Mouse (Mus musculus): ENCODE measurements around the gene Crispld2. TPM values are rescaled to one million over a fixed set of nuclear protein-coding genes. Genes with fewer than 3 reads are reported as not detected.

Crispld2 gene
- total and polyA plus RNA-seq, 2 experiments from 2014 or later: 2.6 to 5.6 TPM

- H3K9ac ChIP-seq (replicated peaks; ENCODE audit: low read length): no peak overlapping the region
- no peak overlapping the region for H3K4me3 ChIP-seq (ENCODE audit: low read length)
- H3K27ac ChIP-seq: no peak overlapping the region
- ATAC-seq (no peak), DNase-seq (ENCODE audit: low spot score) (no peak)
- no peaks in the 10 kb centered on the region for H3K27me3 ChIP-seq (ENCODE audit: insufficient read depth, low read length)
- no peaks in the 10 kb centered on the region for H3K36me3 ChIP-seq (ENCODE audit: insufficient read depth, low read length)
- 93% methylated on average over 6 of the region's 6 CpGs for WGBS
- H3K4me2 ChIP-seq (ENCODE audit: low read depth, low read length): no peak overlapping the region
- H3K9me3 ChIP-seq (ENCODE audit: low read length): no peaks in the 10 kb centered on the region
- no peaks in the 10 kb centered on the region for H3K4me1 ChIP-seq (ENCODE audit: insufficient read depth, low read length)
- TF ChIP-seq CTCF (IDR thresholded peaks at IDR 0.05; ENCODE audit: low read depth): no peak
Observed at GRCm38 (mm10) chr8:120026991-120027390, 34.8 kb downstream of the Crispld2 start.

DNA sequence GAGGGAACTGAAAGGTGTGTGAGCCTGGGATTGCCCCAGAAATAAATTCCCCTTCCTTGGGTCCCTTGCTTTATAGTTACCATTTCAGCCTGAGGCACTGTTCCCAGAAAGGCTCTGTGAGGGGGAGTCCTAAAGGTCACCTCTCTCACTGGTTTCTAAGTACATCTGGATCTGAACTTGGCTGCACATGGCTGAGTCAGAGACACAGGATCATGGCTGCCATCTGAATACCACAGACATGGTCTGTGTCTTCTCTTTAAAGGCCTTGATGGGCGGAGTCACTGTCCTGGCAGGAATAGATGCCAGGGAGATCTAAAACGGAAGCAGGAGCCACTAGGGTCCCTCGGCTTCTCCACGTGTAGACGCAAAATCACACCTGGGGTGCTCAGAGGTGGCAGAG lies 38.2 kb downstream of the Crispld2 start:
- H3K36me3 ChIP-seq (ENCODE audit: insufficient read depth, low read length): no peaks in the 10 kb centered on the region
- DNase-seq (ENCODE audit: low spot score) (no peak), ATAC-seq (no peak)
- no peak overlapping the region for H3K27ac ChIP-seq
- no peak overlapping the region for H3K4me2 ChIP-seq (ENCODE audit: low read depth, low read length)
- no peak overlapping the region for H3K9ac ChIP-seq (replicated peaks; ENCODE audit: low read length)
- 68% methylated on average over 5 of the region's 5 CpGs for WGBS
- no peaks in the 10 kb centered on the region for H3K9me3 ChIP-seq (ENCODE audit: low read length)
- TF ChIP-seq CTCF (IDR thresholded peaks at IDR 0.05; ENCODE audit: low read depth): no peak
- H3K27me3 ChIP-seq (ENCODE audit: insufficient read depth, low read length): no peaks in the 10 kb centered on the region
- no peak overlapping the region for H3K4me3 ChIP-seq (ENCODE audit: low read length)
- peaks cover 3% of the 10 kb centered on the region; the same call in 1 of the 2 replicates for H3K4me1 ChIP-seq (ENCODE audit: insufficient read depth, low read length)

- H3K27me3 ChIP-seq (ENCODE audit: insufficient read depth, low read length): no peaks in the 10 kb centered on the region
- no peak overlapping the region for H3K9ac ChIP-seq (replicated peaks; ENCODE audit: low read length)
- DNase-seq (ENCODE audit: low spot score) (peak; percentile 28), ATAC-seq (no peak)
- H3K4me3 ChIP-seq (ENCODE audit: low read length): no peak overlapping the region
- no peaks in the 10 kb centered on the region for H3K36me3 ChIP-seq (ENCODE audit: insufficient read depth, low read length)
- TF ChIP-seq CTCF (IDR thresholded peaks at IDR 0.05; ENCODE audit: low read depth): no peak
- no peak overlapping the region for H3K27ac ChIP-seq
- no peaks in the 10 kb centered on the region for H3K9me3 ChIP-seq (ENCODE audit: low read length)
- 61% methylated on average over 5 of the region's 5 CpGs for WGBS
- peaks cover 3% of the 10 kb centered on the region; the same call in 1 of the 2 replicates for H3K4me1 ChIP-seq (ENCODE audit: insufficient read depth, low read length)
- H3K4me2 ChIP-seq (ENCODE audit: low read depth, low read length): no peak overlapping the region
Observed at GRCm38 (mm10) chr8:120032549-120033208, 40.4 kb downstream of the Crispld2 start.

DNA sequence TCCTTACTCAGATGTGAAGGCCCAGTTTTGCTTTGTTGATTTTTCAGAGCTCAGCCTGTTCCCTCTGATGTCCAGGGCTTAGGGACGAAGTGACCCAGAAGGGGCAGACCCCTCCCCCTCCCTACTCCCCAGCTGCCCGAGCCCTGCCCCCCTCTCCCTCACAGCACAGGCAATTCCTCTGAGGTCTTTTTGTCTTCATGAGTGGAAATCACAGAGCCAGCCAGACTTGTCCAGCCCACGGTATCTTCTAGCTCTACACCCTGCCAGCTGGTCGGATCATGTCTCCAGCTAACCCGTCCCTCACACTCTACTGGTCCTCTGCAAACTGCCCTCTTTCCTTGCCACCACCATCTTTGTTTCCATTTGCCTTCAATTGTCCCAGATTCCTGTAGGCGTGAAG lies 42.2 kb downstream of the Crispld2 start:
- WGBS: 39% methylated on average over 6 of the region's 6 CpGs
- no peak overlapping the region for H3K4me3 ChIP-seq (ENCODE audit: low read length)
- H3K4me1 ChIP-seq (ENCODE audit: insufficient read depth, low read length): peaks cover 3% of the 10 kb centered on the region; the same call in 1 of the 2 replicates
- no peak for TF ChIP-seq CTCF (IDR thresholded peaks at IDR 0.05; ENCODE audit: low read depth)
- no peaks in the 10 kb centered on the region for H3K27me3 ChIP-seq (ENCODE audit: insufficient read depth, low read length)
- H3K36me3 ChIP-seq (ENCODE audit: insufficient read depth, low read length): no peaks in the 10 kb centered on the region
- no peak for DNase-seq (ENCODE audit: low spot score)
- no peak overlapping the region for H3K4me2 ChIP-seq (ENCODE audit: low read depth, low read length)
- H3K27ac ChIP-seq: no peak overlapping the region
- H3K9me3 ChIP-seq (ENCODE audit: low read length): no peaks in the 10 kb centered on the region
- H3K9ac ChIP-seq (replicated peaks; ENCODE audit: low read length): no peak overlapping the region
- ATAC-seq: no peak

DNA sequence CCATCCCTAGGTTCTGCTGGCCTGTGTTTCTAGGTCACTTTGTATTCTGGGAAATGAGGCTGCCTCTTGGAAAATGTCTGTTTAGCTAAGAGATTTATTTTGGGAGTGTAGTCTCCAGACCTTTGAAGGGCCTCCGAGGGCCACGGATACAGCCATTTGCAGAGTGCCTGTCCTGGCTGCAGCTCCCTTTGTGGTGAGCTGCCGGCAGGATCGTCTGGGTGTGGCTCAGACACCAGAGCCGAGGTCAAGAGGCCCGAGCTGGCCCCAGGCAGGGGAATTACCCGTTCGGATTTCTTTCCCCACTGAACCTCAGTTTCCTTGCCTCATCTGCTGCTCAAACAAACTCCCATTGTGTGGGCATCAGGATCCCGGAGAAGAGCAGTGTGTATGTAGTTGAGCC lies 43.9 kb downstream of the Crispld2 start:
- no peak overlapping the region for H3K4me2 ChIP-seq (ENCODE audit: low read depth, low read length)
- H3K27ac ChIP-seq: no peak overlapping the region
- H3K27me3 ChIP-seq (ENCODE audit: insufficient read depth, low read length): no peaks in the 10 kb centered on the region
- no peak for TF ChIP-seq CTCF (IDR thresholded peaks at IDR 0.05; ENCODE audit: low read depth)
- DNase-seq (ENCODE audit: low spot score): no peak
- WGBS: 30% methylated on average over 9 of the region's 9 CpGs
- ATAC-seq: no peak
- no peaks in the 10 kb centered on the region for H3K9me3 ChIP-seq (ENCODE audit: low read length)
- peaks cover 3% of the 10 kb centered on the region; the same call in 1 of the 2 replicates for H3K4me1 ChIP-seq (ENCODE audit: insufficient read depth, low read length)
- H3K4me3 ChIP-seq (ENCODE audit: low read length): no peak overlapping the region
- H3K9ac ChIP-seq (replicated peaks; ENCODE audit: low read length): no peak overlapping the region
- no peaks in the 10 kb centered on the region for H3K36me3 ChIP-seq (ENCODE audit: insufficient read depth, low read length)

DNA sequence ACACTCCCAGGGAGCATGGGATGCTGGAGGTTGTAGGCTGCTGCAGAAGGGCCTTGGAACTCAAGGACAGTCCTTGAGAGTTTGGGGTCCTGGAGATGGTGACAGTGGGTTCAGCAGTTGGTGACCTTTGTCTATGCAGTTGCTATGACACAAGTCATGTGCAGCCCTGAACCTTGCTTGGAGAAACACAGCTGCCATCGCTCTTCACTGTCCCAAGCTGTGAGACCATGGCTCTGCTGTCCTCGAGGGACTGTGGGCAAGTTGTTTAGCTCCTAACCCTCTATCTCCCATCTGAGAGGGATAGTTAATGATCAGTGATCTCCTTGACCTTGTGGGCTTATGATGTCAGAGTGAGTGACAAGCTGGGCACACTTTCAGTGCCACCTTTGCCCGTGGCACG lies 44.3 kb downstream of the Crispld2 start:
- Histone ChIP-seq H3K9me3 (ENCODE audit: low read length) (no peaks in the 10 kb centered on the region), H3K4me1 (ENCODE audit: insufficient read depth, low read length) (peaks cover 3% of the 10 kb centered on the region; the same call in 1 of the 2 replicates), H3K4me2 (ENCODE audit: low read depth, low read length) (no peak overlapping the region), H3K9ac (replicated peaks; ENCODE audit: low read length) (no peak overlapping the region), H3K4me3 (ENCODE audit: low read length) (no peak overlapping the region), H3K36me3 (ENCODE audit: insufficient read depth, low read length) (no peaks in the 10 kb centered on the region), H3K27ac (no peak overlapping the region), H3K27me3 (ENCODE audit: insufficient read depth, low read length) (no peaks in the 10 kb centered on the region)
- ATAC-seq: no peak
- DNase-seq (ENCODE audit: low spot score): no peak
- no peak for TF ChIP-seq CTCF (IDR thresholded peaks at IDR 0.05; ENCODE audit: low read depth)
- 73% methylated on average over 4 of the region's 4 CpGs for WGBS

DNA sequence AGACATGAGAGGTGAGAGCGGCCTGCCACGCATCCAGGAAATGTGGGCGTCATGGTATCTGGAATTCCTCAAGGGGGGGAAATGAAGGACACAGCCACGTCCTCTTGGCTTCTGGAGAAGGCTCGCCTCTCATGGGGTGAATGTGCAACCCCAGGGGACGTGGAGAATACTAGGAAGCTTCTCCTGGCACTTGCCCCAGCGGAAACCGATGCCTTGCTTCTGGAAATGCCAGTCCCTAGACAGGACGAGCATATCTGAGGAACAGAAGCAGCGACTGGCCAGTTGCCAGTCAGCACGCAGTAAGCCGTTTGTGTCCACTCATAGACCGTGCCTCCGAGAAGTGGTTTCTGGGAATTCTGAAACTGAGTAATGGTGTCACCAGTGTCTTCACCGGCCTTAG lies 45.0 kb downstream of the Crispld2 start:
- Histone ChIP-seq H3K4me2 (ENCODE audit: low read depth, low read length) (no peak overlapping the region), H3K9me3 (ENCODE audit: low read length) (no peaks in the 10 kb centered on the region), H3K27me3 (ENCODE audit: insufficient read depth, low read length) (no peaks in the 10 kb centered on the region), H3K36me3 (ENCODE audit: insufficient read depth, low read length) (no peaks in the 10 kb centered on the region), H3K9ac (replicated peaks; ENCODE audit: low read length) (no peak overlapping the region), H3K4me3 (ENCODE audit: low read length) (no peak overlapping the region), H3K27ac (no peak overlapping the region), H3K4me1 (ENCODE audit: insufficient read depth, low read length) (peaks cover 3% of the 10 kb centered on the region; the same call in 1 of the 2 replicates)
- no peak for ATAC-seq
- TF ChIP-seq CTCF (IDR thresholded peaks at IDR 0.05; ENCODE audit: low read depth): no peak
- WGBS: 61% methylated on average over 15 of the region's 15 CpGs
- DNase-seq (ENCODE audit: low spot score): peak; percentile 65
